Mouse (Mus musculus) limb, embryonic 12.5 days (tissue): ENCODE measurements at regions not wholly inside any gene's neighbourhood (a gene's known extent, or its start where the extent isn't known, plus 50 kb on each side); places are given as distances from the start of the nearest gene placed in this dataset.

Experiments
- ATAC-seq: fragments of 200-750 bp; cut with Nextera tagmentation; 2 replicates; pipeline ENCODE4 v1.8.0; 2017; ENCODE audit warnings: low read depth, moderate TSS enrichment; ENCODE audit not compliant: insufficient number of reproducible peaks, insufficient read depth, low FRiP score, low TSS enrichment
- H3K27ac ChIP-seq: fragments of 300-500 bp; sonication (generic); 2 replicates; pipeline ENCODE4 v1.5.1; 2016; ENCODE audit warnings: mild to moderate bottlenecking, moderate library complexity
- H3K27me3 ChIP-seq: fragments of 300-500 bp; sonication (generic); 2 replicates; pipeline ENCODE4 v1.6.1; 2016; ENCODE audit warnings: mild to moderate bottlenecking, moderate library complexity
- H3K36me3 ChIP-seq: fragments of 300-500 bp; sonication (generic); 2 replicates; pipeline ENCODE4 v1.6.1; 2016; ENCODE audit warnings: mild to moderate bottlenecking, moderate library complexity
- H3K4me1 ChIP-seq: fragments of 300-500 bp; sonication (generic); replicated peaks from 2 replicates; pipeline ENCODE4 v1.6.1; 2016
- H3K4me2 ChIP-seq: fragments of 300-500 bp; sonication (generic); 2 replicates; pipeline ENCODE4 v1.6.1; 2016; ENCODE audit warnings: mild to moderate bottlenecking, moderate library complexity
- H3K4me3 ChIP-seq: fragments of 300-500 bp; sonication (generic); replicated peaks from 2 replicates; pipeline ENCODE4 v1.5.1; 2016; ENCODE audit warnings: mild to moderate bottlenecking
- H3K9ac ChIP-seq: fragments of 300-500 bp; sonication (generic); replicated peaks from 2 replicates; pipeline ENCODE4 v1.6.1; 2016; ENCODE audit warnings: mild to moderate bottlenecking, moderate library complexity
- H3K9me3 ChIP-seq: fragments of 300-500 bp; sonication (generic); 2 replicates; pipeline ENCODE4 v1.6.1; 2016; ENCODE audit warnings: mild to moderate bottlenecking, moderate library complexity
- WGBS: fragments of 180-500 bp; shearing (Covaris S2); methylation state at CpG from one replicate; pipeline ENCODE4 v1.1.7; 2016; 5-methylcytosine and 5-hydroxymethylcytosine counted together

DNA sequence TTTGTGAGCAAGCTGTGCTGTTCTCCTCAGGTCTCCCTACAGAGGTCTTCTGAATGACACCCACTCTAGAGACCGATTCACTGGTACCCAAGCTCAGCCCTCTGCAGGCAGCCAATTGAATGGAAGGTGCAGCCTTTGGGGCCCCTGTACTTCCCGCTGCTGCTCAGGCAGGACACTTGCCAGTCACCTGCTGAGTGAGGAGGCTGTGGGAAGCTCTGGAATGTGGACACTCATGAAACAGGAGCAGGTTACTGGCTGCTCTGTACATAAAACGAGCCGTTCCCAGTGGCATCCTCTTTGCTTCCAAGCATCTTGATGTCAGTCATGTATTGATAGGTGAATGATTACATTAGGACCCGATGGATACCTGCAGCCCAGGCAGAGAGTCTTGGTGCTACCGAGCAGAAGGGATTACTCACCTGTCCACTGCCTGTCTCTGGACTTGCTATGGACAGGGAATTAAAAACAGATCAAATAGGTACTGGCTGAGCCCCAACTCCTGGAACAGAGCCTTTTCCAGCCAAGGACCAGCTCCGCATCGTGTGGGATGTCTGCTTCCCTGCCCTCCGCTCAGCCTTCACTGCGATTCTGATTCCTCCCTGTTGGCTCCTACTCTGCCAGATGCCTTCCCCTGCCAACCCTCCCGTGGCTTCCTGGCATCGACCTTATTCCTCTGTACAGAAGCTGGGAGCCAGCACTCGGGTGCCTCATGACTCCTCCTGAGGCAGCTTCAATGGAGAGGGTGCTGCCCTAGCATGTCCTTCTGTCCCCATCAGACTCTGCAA, 593.2 kb downstream of the Tbc1d22a start:
- H3K4me2 ChIP-seq: no peak overlapping the region
- no peak overlapping the region for H3K27ac ChIP-seq
- 89% methylated on average over 13 of the region's 13 CpGs for WGBS
- H3K9ac ChIP-seq: no peak overlapping the region
- no peaks in the 10 kb centered on the region for H3K27me3 ChIP-seq
- no peaks in the 10 kb centered on the region for H3K4me1 ChIP-seq
- H3K36me3 ChIP-seq: no peaks in the 10 kb centered on the region
- no peak for ATAC-seq
- no peak overlapping the region for H3K4me3 ChIP-seq
- H3K9me3 ChIP-seq: no peaks in the 10 kb centered on the region

DNA sequence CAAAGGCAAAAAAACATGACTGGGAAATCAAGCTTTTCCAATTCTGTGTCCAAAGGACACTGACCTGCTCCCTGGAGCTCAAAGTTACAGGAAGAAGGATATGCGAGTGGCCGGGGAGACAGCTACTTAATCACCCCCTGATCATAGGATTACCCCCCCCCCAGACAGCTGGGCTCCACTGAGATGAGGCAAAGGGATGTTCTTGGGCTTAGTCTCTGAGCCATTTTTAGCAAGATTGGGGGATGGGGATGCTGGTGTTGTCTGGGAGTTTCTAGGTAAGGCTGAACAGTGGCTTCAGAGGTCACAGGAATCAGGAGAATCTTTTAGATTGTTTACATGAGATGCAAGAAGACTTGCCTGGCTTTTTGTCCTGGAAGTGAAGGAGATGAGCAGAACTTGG, 597.6 kb downstream of the Tbc1d22a start:
- Histone ChIP-seq H3K4me1 (no peaks in the 10 kb centered on the region), H3K9ac (no peak overlapping the region), H3K27ac (no peak overlapping the region), H3K27me3 (no peaks in the 10 kb centered on the region), H3K4me2 (no peak overlapping the region), H3K36me3 (no peaks in the 10 kb centered on the region), H3K4me3 (no peak overlapping the region), H3K9me3 (no peaks in the 10 kb centered on the region)
- ATAC-seq: no peak
- WGBS: 64% methylated on average over 2 of the region's 2 CpGs

DNA sequence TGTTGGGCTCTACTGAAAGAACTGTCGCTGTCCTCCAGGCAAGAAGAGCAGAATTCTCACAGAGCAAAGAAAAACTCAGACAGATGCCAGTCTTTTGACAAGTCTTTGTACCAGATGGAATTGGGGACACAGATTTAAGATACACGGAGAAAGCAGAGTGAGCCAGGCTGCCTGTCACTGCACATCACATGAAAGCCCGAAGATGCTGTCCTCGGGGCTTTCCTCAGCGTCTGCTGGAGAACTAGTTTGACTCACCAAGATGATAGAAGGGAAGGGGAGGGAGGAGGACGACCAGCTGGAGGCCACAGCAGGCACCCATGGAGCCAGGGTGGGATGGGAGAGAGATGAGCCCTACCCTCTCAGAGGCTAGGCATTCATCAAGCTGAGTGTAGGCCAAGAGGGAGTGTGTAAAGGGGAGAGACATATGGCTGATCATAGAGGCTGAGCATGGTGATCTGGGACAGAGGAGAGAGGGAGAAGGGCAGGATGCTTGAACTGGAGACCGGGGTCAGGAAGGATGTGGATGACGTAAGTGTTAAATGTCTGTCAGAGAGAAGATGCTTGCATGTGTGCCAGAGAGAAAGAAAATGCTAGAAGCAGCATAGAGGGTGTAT, 600.7 kb downstream of the Tbc1d22a start:
- Histone ChIP-seq H3K36me3 (no peaks in the 10 kb centered on the region), H3K4me1 (no peaks in the 10 kb centered on the region), H3K27me3 (no peaks in the 10 kb centered on the region), H3K4me3 (no peak overlapping the region), H3K9me3 (no peaks in the 10 kb centered on the region), H3K27ac (no peak overlapping the region), H3K9ac (no peak overlapping the region), H3K4me2 (no peak overlapping the region)
- ATAC-seq: no peak
- WGBS: 72% methylated on average over 8 of the region's 8 CpGs

DNA sequence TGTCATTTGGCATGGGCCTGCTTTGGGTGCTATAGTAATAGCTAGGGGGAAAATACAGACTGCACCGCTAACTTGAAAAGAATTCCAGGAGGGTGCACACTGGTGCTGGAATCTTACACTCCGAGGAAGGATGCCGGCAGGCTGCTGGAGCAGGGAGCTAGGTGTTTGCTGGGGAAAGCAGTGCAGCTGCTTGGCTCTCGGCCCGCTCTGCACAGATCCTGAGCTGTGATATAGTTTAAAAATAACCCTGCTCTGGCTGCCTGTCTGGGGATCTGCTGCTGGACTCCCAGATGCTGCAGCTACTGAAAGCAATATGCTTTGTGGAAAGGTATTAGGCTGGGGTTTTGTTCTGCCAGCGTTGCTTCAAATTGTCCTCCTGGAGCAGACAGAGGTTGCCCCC, 621.7 kb downstream of the Tbc1d22a start:
- Histone ChIP-seq H3K4me2 (no peak overlapping the region), H3K9me3 (no peaks in the 10 kb centered on the region), H3K27me3 (no peaks in the 10 kb centered on the region), H3K4me1 (no peaks in the 10 kb centered on the region), H3K36me3 (no peaks in the 10 kb centered on the region), H3K9ac (no peak overlapping the region), H3K27ac (no peak overlapping the region; the same call in 1 of the 2 replicates), H3K4me3 (no peak overlapping the region)
- 49% methylated on average over 6 of the region's 6 CpGs for WGBS
- no peak for ATAC-seq

DNA sequence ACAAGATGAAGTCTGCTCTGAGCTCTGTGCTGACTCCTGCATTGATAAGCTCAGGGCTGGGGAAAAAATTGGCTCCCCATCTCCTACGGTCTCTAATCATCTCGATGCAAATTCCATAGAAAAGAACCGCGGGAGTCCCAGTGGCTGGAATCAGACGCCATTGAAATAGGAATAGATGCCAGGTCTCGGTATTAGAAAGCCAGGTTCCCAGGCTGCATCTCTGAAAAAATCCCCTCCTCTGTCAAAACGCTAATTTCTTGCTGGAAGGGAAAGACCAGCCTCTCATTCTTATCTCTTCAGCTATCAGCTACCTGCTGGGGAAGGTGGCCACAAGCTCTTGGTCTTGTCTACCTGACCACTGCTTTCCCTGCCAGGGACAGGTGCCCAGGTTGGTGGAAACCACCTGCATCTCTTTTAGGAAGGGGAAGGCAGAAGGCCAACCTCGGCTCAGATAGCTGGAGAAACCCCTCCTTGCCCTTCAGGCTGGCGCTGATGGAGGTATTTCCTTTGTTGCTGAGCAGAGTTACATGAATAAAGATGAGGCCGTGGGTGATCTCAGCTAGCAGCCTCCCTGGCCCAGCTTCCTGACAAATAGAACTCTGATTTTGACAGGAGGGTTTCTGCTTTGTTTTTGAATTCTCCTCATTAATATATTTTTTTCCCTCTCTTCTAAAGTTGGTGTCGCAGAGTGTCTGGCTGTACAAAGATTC, 638.1 kb downstream of the Tbc1d22a start:
- 55% methylated on average over 11 of the region's 11 CpGs for WGBS
- no peak for ATAC-seq
- Histone ChIP-seq H3K9ac (no peak overlapping the region), H3K36me3 (no peaks in the 10 kb centered on the region), H3K4me2 (no peak overlapping the region), H3K9me3 (no peaks in the 10 kb centered on the region), H3K27ac (no peak overlapping the region), H3K4me1 (no peaks in the 10 kb centered on the region), H3K4me3 (no peak overlapping the region), H3K27me3 (no peaks in the 10 kb centered on the region)

DNA sequence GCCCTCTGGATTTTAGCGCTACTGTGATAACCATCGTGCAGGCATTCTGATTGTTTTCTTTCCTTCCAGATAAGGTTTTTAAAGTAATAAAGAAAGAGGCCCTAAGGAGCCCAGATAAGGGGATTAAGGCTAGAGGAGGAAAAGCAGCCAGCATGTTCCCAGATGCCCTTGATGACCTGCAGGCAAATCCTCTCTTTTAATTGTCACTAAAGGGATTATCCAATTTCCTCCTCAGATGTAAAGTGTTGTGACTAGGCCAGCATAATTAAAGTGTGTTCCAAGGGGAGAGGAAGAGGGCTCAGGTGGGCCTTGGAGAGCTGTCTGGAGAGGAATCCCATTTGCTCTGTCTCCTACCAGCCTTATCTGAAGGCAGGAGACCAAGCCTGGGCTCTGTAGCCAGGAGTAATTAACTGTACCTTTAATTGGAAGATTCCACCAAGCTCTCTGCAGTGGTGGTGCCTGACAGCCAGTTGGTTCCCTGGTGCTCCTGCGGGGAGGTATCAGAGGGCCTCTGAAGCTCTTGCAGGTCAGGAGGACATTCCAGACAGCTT, 644.2 kb downstream of the Tbc1d22a start:
- Histone ChIP-seq H3K36me3 (no peaks in the 10 kb centered on the region), H3K9ac (no peak overlapping the region), H3K4me2 (no peak overlapping the region), H3K27ac (no peak overlapping the region), H3K4me3 (no peak overlapping the region), H3K4me1 (no peaks in the 10 kb centered on the region), H3K27me3 (no peaks in the 10 kb centered on the region), H3K9me3 (no peaks in the 10 kb centered on the region)
- no peak for ATAC-seq
- 20% methylated on average over 3 of the region's 3 CpGs for WGBS

DNA sequence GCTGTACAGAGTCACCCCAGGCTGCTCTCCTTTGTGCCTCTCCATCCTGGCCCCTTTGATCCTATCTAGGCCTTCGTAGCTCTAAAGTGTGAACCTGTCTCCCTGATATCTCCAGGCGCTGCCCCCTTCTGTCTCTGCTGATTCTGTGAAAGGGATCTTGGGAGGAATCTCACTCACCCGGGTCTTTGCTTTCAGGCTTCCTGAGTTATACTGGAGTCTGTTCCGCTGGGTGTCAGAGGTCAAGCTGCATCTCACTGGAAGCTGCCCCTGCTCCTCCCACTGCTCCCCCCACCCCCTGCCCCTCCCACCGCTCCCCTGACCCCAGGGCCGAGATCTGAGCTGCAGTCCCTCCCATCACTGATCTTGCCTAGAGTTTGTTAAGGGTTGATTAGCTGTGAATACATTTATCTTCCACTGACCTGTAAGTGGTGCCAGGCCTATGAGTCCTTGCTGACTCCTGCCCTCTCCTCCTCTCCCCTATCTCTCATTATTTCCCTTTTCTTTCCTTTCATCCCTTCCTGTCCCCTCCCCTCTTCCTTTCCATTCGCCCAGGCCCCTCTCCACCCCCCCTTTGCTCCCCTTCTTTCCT, 661.6 kb downstream of the Tbc1d22a start:
- H3K27ac ChIP-seq: no peak overlapping the region
- 12% methylated on average over 7 of the region's 7 CpGs for WGBS
- no peak overlapping the region; the same call in 1 of the 2 replicates for H3K4me3 ChIP-seq
- H3K36me3 ChIP-seq: no peaks in the 10 kb centered on the region
- ATAC-seq: no peak
- no peaks in the 10 kb centered on the region for H3K9me3 ChIP-seq
- no peak overlapping the region; the same call in 1 of the 2 replicates for H3K9ac ChIP-seq
- peaks cover 3% of the 10 kb centered on the region; the same call in 1 of the 2 replicates for H3K4me1 ChIP-seq
- peak overlapping the region; percentile 44 for H3K4me2 ChIP-seq
- no peaks in the 10 kb centered on the region for H3K27me3 ChIP-seq

DNA sequence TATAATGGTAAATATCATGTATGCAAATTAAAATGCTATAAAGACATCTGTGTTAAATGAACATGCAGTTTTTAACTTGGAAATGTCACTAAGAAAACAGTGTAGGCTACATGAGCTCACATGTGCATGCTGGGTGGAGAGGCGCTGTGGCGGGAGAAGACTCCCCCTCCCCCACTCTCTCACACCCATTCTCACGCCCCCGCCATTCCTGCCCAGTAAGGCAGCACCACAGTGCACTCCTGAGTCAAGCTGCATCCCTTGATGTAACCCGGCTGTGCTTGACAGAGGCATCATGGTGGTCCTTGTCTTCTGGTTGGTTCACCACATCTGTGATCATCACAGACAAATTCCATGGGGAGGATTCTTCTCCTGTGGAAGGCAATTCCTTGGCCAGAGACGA, 647.1 kb upstream of the Fam19a5 start:
- no peak for ATAC-seq
- H3K4me2 ChIP-seq: no peak overlapping the region

DNA sequence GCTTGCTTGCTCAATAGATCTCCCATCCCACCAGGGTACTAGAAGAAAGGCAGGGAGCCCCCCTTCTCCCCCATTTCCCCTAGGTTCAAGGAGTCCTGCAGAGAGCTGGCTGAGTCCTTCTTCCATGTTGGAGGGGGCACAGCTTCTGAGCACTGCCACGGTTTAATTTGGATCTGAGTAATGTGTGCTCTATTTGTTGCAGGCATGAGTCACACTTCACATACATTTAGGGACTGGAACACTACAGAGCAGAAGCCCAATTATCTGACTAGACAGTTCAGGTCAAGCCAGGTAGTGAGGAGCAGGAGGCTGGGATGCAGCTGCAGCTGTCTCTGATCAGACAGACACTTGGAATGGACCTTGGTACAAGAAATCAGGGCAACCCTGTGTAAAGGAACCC, 644.1 kb upstream of the Fam19a5 start:
- Histone ChIP-seq H3K27ac (no peak overlapping the region), H3K9me3 (no peaks in the 10 kb centered on the region), H3K27me3 (no peaks in the 10 kb centered on the region; the same call in 1 of the 2 replicates), H3K9ac (no peak overlapping the region), H3K4me3 (no peak overlapping the region), H3K36me3 (no peaks in the 10 kb centered on the region), H3K4me1 (no peaks in the 10 kb centered on the region), H3K4me2 (no peak overlapping the region)
- no peak for ATAC-seq
- 68% methylated on average over 1 of the region's 1 CpGs for WGBS

More for the DNA sequence above, 647.1 kb upstream of the Fam19a5 start:
- H3K36me3 ChIP-seq: no peaks in the 10 kb centered on the region
- H3K4me3 ChIP-seq: no peak overlapping the region
- 62% methylated on average over 6 of the region's 6 CpGs for WGBS
- no peaks in the 10 kb centered on the region for H3K9me3 ChIP-seq
- no peaks in the 10 kb centered on the region; the same call in 1 of the 2 replicates for H3K27me3 ChIP-seq
- no peaks in the 10 kb centered on the region for H3K4me1 ChIP-seq
- H3K27ac ChIP-seq: no peak overlapping the region
- H3K9ac ChIP-seq: no peak overlapping the region

DNA sequence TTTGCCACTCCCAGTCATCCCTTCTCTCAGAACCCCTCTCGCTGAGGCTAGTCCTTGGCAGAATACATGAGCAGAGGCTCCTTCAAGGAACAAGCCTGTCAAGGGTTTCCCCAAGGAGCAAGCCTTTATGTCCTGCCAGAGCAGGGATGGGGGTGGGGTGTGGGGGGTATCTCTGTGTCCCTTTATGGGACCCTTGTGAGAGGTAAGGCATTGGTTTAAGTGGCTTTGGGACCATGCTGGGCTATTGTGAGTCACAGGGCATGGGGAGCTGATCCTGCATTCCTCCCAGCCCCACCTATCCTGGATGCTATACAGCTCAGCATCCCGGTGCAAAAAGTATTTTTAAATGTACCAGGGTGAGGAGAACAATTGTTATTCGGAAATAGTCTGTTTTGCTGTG, 641.1 kb upstream of the Fam19a5 start:
- ATAC-seq: no peak
- Histone ChIP-seq H3K27me3 (no peaks in the 10 kb centered on the region; the same call in 1 of the 2 replicates), H3K36me3 (no peaks in the 10 kb centered on the region), H3K4me3 (no peak overlapping the region), H3K27ac (no peak overlapping the region), H3K9ac (no peak overlapping the region), H3K4me2 (no peak overlapping the region), H3K9me3 (no peaks in the 10 kb centered on the region), H3K4me1 (peaks cover 7% of the 10 kb centered on the region; the same call in 1 of the 2 replicates)
- WGBS: 38% methylated on average over 3 of the region's 3 CpGs

DNA sequence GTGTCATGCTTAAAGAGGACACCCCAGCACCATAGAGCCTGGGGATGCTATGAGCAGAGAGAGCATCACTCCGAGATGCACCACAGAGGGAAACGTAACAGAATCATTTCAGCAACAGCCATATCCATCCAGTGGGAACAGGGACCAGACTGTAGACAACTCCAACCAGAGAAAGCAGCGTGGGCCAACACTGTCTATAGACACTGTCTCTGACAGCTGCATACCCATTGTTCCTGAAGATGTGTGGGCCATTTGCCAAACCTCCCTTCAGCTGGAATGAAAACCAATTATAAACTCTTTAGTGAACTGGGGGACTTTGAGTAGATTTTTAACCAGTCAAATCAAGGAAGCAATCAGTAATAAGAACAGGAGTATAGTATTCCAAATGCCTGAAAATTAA, 630.8 kb upstream of the Fam19a5 start:
- no peak overlapping the region for H3K27ac ChIP-seq
- H3K4me1 ChIP-seq: no peaks in the 10 kb centered on the region
- no peaks in the 10 kb centered on the region for H3K36me3 ChIP-seq
- H3K9me3 ChIP-seq: no peaks in the 10 kb centered on the region
- H3K27me3 ChIP-seq: no peaks in the 10 kb centered on the region
- ATAC-seq: no peak
- H3K9ac ChIP-seq: no peak overlapping the region
- H3K4me2 ChIP-seq: no peak overlapping the region
- H3K4me3 ChIP-seq: no peak overlapping the region
- 94% methylated on average over 3 of the region's 3 CpGs for WGBS
